Mouse (Mus musculus) spleen, embryonic (tissue): ENCODE measurements around the gene Arhgap30.

Experiments used
- CTCF ChIA-PET: fragments of 350-600 bp; sonication (Branson Sonifier 250); formaldehyde crosslinking; loops from one replicate; lab custom pipeline; 2022; lab: Charles Lee

Arhgap30 gene

GRCm38 (mm10) chr1:171388376-171389102 lies at the start of gene Arhgap30:
Gene Arhgap30 (plus strand): TSS chr1:171388954.
- CTCF ChIA-PET = no interaction called here

- CTCF ChIA-PET = no interaction called here
Measured at GRCm38 (mm10) chr1:171342262-171343207, 46.2 kb upstream of the Arhgap30 start.

GRCm38 (mm10) chr1:171343922-171344677 lies 44.7 kb upstream of the Arhgap30 start:
- CTCF ChIA-PET = interaction anchor here (1.3 kb wide), 1 partner anchor 14 kb away, joined by 4 read pairs; no protein-coding TSS in a partner anchor

GRCm38 (mm10) chr1:171344715-171345114 lies 44.0 kb upstream of the Arhgap30 start:
- CTCF ChIA-PET = interaction anchor here (1.3 kb wide), 1 partner anchor 14 kb away, joined by 4 read pairs; no protein-coding TSS in a partner anchor

GRCm38 (mm10) chr1:171345225-171346094 lies 43.3 kb upstream of the Arhgap30 start, which contains the start of the genes Nit1 and Pfdn2:
Gene Nit1 (minus strand): TSS chr1:171345646.
Gene Pfdn2 (plus strand): TSS chr1:171345670.
- CTCF ChIA-PET = interaction anchor here (0.7 to 1.3 kb wide), 3 partner anchors 15 to 234 kb away, joined by 3 to 4 read pairs (median 4); no protein-coding TSS in a partner anchor

GRCm38 (mm10) chr1:171346095-171346450 lies 42.7 kb upstream of the Arhgap30 start:
- CTCF ChIA-PET = interaction anchor here (0.7 kb wide), 1 partner anchor 235 kb away, joined by 4 read pairs; no protein-coding TSS in a partner anchor

GRCm38 (mm10) chr1:171348665-171349064 lies 40.1 kb upstream of the Arhgap30 start:
- CTCF ChIA-PET = no interaction called here

- CTCF ChIA-PET = no interaction called here
Measured at GRCm38 (mm10) chr1:171349210-171349609, 39.5 kb upstream of the Arhgap30 start.

- CTCF ChIA-PET = interaction anchor here (0.6 to 0.7 kb wide), 3 partner anchors 10 to 651 kb away, joined by 3 to 12 read pairs (median 11); no protein-coding TSS in a partner anchor
Measured at GRCm38 (mm10) chr1:171355812-171356340, 32.9 kb upstream of the Arhgap30 start.

GRCm38 (mm10) chr1:171356814-171357213 lies 31.9 kb upstream of the Arhgap30 start:
- CTCF ChIA-PET = no interaction called here

- CTCF ChIA-PET = interaction anchor here (1.1 kb wide), 1 partner anchor 26 kb away, joined by 11 read pairs; no protein-coding TSS in a partner anchor
Measured at GRCm38 (mm10) chr1:171358421-171358820, 30.3 kb upstream of the Arhgap30 start.

- CTCF ChIA-PET = no interaction called here
Measured at GRCm38 (mm10) chr1:171360253-171360652, 28.5 kb upstream of the Arhgap30 start.

- CTCF ChIA-PET = no interaction called here
Measured at GRCm38 (mm10) chr1:171360656-171361055, 28.1 kb upstream of the Arhgap30 start, which contains the start of gene Klhdc9. Gene Klhdc9 (minus strand): TSS chr1:171360798.

- CTCF ChIA-PET = no interaction called here
Measured at GRCm38 (mm10) chr1:171361106-171362103, 27.3 kb upstream of the Arhgap30 start.

GRCm38 (mm10) chr1:171365934-171366333 lies 22.8 kb upstream of the Arhgap30 start:
- CTCF ChIA-PET = interaction anchor here (0.5 to 0.7 kb wide), 2 partner anchors 10 to 35 kb away, joined by 3 to 12 read pairs; no protein-coding TSS in a partner anchor

GRCm38 (mm10) chr1:171369845-171370556 lies 18.8 kb upstream of the Arhgap30 start, which contains the start of gene Nectin4:
Gene Nectin4 (plus strand): TSS chr1:171370099.
- CTCF ChIA-PET = no interaction called here

GRCm38 (mm10) chr1:171372880-171373279 lies 15.9 kb upstream of the Arhgap30 start:
- CTCF ChIA-PET = interaction anchor here (0.6 kb wide), 1 partner anchor 178 kb away, joined by 3 read pairs; no protein-coding TSS in a partner anchor
